Mouse (Mus musculus): Measurements from ENCODE around the gene Zbtb2. TPM values are rescaled to one million over a fixed set of nuclear protein-coding genes. Genes with fewer than 3 reads are reported as not detected.

The Zbtb2 gene
- total RNA-seq, 1 experiment from 2014 or later = 30.1 TPM

GRCm38 (mm10) chr10:4347136-4347492 lies 40.8 kb downstream of the Zbtb2 start:
- peak; percentile 31; the same call in 1 of the 2 replicates for ATAC-seq (replicated peaks; ENCODE audit: insufficient number of reproducible peaks, low FRiP score, low TSS enrichment, poor library complexity, severe bottlenecking)

- peak; percentile 92 for ATAC-seq (replicated peaks; ENCODE audit: insufficient number of reproducible peaks, low FRiP score, low TSS enrichment, poor library complexity, severe bottlenecking)
Observed at GRCm38 (mm10) chr10:4346489-4347135, 41.3 kb downstream of the Zbtb2 start.

GRCm38 (mm10) chr10:4341430-4341829 lies 46.5 kb downstream of the Zbtb2 start:
- ATAC-seq (replicated peaks; ENCODE audit: insufficient number of reproducible peaks, low FRiP score, low TSS enrichment, poor library complexity, severe bottlenecking) = peak; percentile 80; the same call in 1 of the 2 replicates

- peak; percentile 16; the same call in 1 of the 2 replicates for ATAC-seq (replicated peaks; ENCODE audit: insufficient number of reproducible peaks, low FRiP score, low TSS enrichment, poor library complexity, severe bottlenecking)
Observed at GRCm38 (mm10) chr10:4338863-4339461, 48.9 kb downstream of the Zbtb2 start.

GRCm38 (mm10) chr10:4334039-4334683 lies 53.7 kb downstream of the Zbtb2 start:
- ATAC-seq (replicated peaks; ENCODE audit: insufficient number of reproducible peaks, low FRiP score, low TSS enrichment, poor library complexity, severe bottlenecking) = peak; percentile 90

- no peak for ATAC-seq (replicated peaks; ENCODE audit: insufficient number of reproducible peaks, low FRiP score, low TSS enrichment, poor library complexity, severe bottlenecking)
Observed at GRCm38 (mm10) chr10:4333319-4333718, 54.6 kb downstream of the Zbtb2 start.

GRCm38 (mm10) chr10:4332228-4332979 lies 55.5 kb downstream of the Zbtb2 start:
- no peak for ATAC-seq (replicated peaks; ENCODE audit: insufficient number of reproducible peaks, low FRiP score, low TSS enrichment, poor library complexity, severe bottlenecking)

- no peak for ATAC-seq (replicated peaks; ENCODE audit: insufficient number of reproducible peaks, low FRiP score, low TSS enrichment, poor library complexity, severe bottlenecking)
Observed at GRCm38 (mm10) chr10:4327716-4328115, 60.2 kb downstream of the Zbtb2 start.

GRCm38 (mm10) chr10:4325562-4325961 lies 62.3 kb downstream of the Zbtb2 start:
- ATAC-seq (replicated peaks; ENCODE audit: insufficient number of reproducible peaks, low FRiP score, low TSS enrichment, poor library complexity, severe bottlenecking) = no peak

GRCm38 (mm10) chr10:4323885-4324284 lies 64.0 kb downstream of the Zbtb2 start:
- no peak for ATAC-seq (replicated peaks; ENCODE audit: insufficient number of reproducible peaks, low FRiP score, low TSS enrichment, poor library complexity, severe bottlenecking)

Other genes starting within 250 kb of the Zbtb2 start
- 5.5 to 7.9 TPM (median 6.9 TPM) in 3 replicates for gene Akap12, start 121.7 kb downstream of the Zbtb2 start, total RNA-seq (2017)
- gene Rmnd1, start 44.3 kb upstream of the Zbtb2 start, total RNA-seq (2017) = 36.2 to 50.5 TPM (median 46.3 TPM) in 3 replicates
- 14.9 to 33.3 TPM (median 21.4 TPM) in 3 replicates for gene Armt1, start 44.4 kb upstream of the Zbtb2 start, total RNA-seq (2017)
- 0.19 TPM in 1 of 3 replicates, not detected in the others for gene Ccdc170, start 94.4 kb upstream of the Zbtb2 start, total RNA-seq (2017)
- gene Esr1, start 223.5 kb upstream of the Zbtb2 start, total RNA-seq (2017) = 1.2 to 3.5 TPM (median 2.3 TPM) in 3 replicates

Data from monocyte, adult 5-6 weeks (primary cell).